Mouse (Mus musculus) myocyte (in vitro differentiated cells): Measurements from ENCODE around the gene Cxcl3.

Source experiments
- MAX ChIP-seq: IDR thresholded peaks from one replicate; pipeline ENCODE4 v1.6.1; 2011; ENCODE audit warnings: low read depth, mild to moderate bottlenecking, control low read depth
- MYOD1 ChIP-seq, 3 experiments: IDR thresholded peaks; one replicate each; pipeline ENCODE4 v1.6.1; 2011; ENCODE audit warnings: control low read depth in 2 of 3, low read depth in 2 of 3, mild to moderate bottlenecking in 2 of 3, moderate library complexity in 1 of 3; ENCODE audit not compliant: insufficient read length in 2 of 3, control insufficient read depth in 1 of 3
- POLR2A ChIP-seq: IDR thresholded peaks from one replicate; pipeline ENCODE4 v1.6.1; 2011; ENCODE audit warnings: low read depth, mild to moderate bottlenecking, control low read depth, moderate library complexity; ENCODE audit not compliant: insufficient read length
- POLR2AphosphoS2 ChIP-seq: IDR thresholded peaks from one replicate; pipeline ENCODE4 v1.6.1; 2011; ENCODE audit warnings: low read depth, control low read depth; ENCODE audit not compliant: insufficient read length
- REST ChIP-seq: IDR thresholded peaks from one replicate; pipeline ENCODE4 v1.6.1; 2011; ENCODE audit warnings: mild to moderate bottlenecking, control low read depth, moderate library complexity; ENCODE audit not compliant: insufficient read depth, insufficient read length
- TCF12 ChIP-seq: IDR thresholded peaks from one replicate; pipeline ENCODE4 v1.6.1; 2011; ENCODE audit warnings: mild to moderate bottlenecking, control low read depth; ENCODE audit not compliant: poor library complexity, insufficient read depth, severe bottlenecking

- TF ChIP-seq MAX (no peak), REST (no peak), MYOD1 (IDR thresholded peaks at IDR 0.05; ENCODE audit: control insufficient read depth in 1 of 3, insufficient read length in 2 of 3, low read depth in 2 of 3) (no peak), POLR2A (no peak), POLR2AphosphoS2 (no peak), TCF12 (no peak)
Measured at GRCm38 (mm10) chr5:90789306-90790073, 3.6 kb downstream of the Cxcl3 start.
